Mouse (Mus musculus): ENCODE data around the gene Cnr1.

DNA sequence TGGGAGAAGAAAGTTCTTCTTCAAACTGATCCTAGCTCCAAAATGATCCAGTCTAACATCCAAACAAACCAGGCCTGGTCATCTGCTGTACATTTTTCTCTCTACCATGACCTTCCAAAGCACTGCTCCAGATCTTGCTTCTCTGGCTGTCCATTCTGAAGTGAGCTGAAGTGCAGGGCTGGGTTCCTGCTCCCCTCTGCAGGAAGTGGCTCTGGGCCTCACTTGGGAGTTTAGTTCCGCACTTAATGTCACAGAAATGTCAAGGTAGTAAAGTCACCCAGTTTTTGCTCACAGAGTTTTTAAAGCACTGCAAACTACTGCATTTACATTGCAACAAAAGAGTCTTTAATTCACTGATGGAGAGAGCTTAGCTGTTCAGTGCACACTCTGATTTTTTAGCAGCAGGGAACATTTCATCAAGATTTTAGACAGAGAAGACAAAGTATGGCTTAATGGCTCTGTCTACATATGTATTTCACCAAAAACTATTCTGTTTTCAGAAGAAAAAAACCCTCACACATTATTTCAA, 20.5 kb upstream of the Cnr1 start:
- TF ChIP-seq CTCF (IDR thresholded peaks at IDR 0.05; ENCODE audit: extremely low read depth, insufficient read length, insufficient replicate concordance, low read depth, low read length) (no peak), POLR2A (IDR thresholded peaks at IDR 0.05; ENCODE audit: low read depth, low read length) (no peak)

Data from small intestine, adult 2 months (tissue).